Mouse (Mus musculus) intestine, embryonic 16.5 days (tissue): Measurements from ENCODE around the gene Slc13a4. TPM values are rescaled to one million over a fixed set of nuclear protein-coding genes. Genes with fewer than 3 reads are reported as not detected.

Experiments
- ATAC-seq: fragments of 200-750 bp; cut with Nextera tagmentation; 2 replicates; pipeline ENCODE4 v1.8.0; 2017; ENCODE audit warnings: moderate TSS enrichment, moderate library complexity
- H3K27ac ChIP-seq: fragments of 300-500 bp; sonication (generic); 2 replicates; pipeline ENCODE4 v1.5.1; 2014; ENCODE audit warnings: mild to moderate bottlenecking, low read length
- H3K27me3 ChIP-seq: fragments of 300-500 bp; sonication (generic); replicated peaks from 2 replicates; pipeline ENCODE4 v1.6.1; 2014; ENCODE audit warnings: low read length, control low read depth, mixed read lengths; ENCODE audit not compliant: control insufficient read depth, insufficient read depth
- H3K36me3 ChIP-seq: fragments of 300-500 bp; sonication (generic); 2 replicates; pipeline ENCODE4 v1.6.1; 2014; ENCODE audit warnings: low read length, control low read depth; ENCODE audit not compliant: control insufficient read depth, insufficient read depth
- H3K4me1 ChIP-seq: fragments of 300-500 bp; sonication (generic); 2 replicates; pipeline ENCODE4 v1.6.1; 2014; ENCODE audit warnings: low read length, control low read depth, mixed read lengths; ENCODE audit not compliant: control insufficient read depth, insufficient read depth
- H3K4me2 ChIP-seq: fragments of 300-500 bp; sonication (generic); 2 replicates; pipeline ENCODE4 v1.6.1; 2014; ENCODE audit warnings: low read depth, low read length, control low read depth
- H3K4me3 ChIP-seq: fragments of 300-500 bp; sonication (generic); 2 replicates; pipeline ENCODE4 v1.5.1; 2014; ENCODE audit warnings: mild to moderate bottlenecking, low read length
- H3K9ac ChIP-seq: fragments of 300-500 bp; sonication (generic); 2 replicates; pipeline ENCODE4 v1.6.1; 2014; ENCODE audit warnings: low read depth, low read length
- H3K9me3 ChIP-seq: fragments of 300-500 bp; sonication (generic); 2 replicates; pipeline ENCODE4 v1.6.1; 2016; ENCODE audit warnings: low read length, control low read depth; ENCODE audit not compliant: control insufficient read depth
- WGBS: fragments of 180-500 bp; shearing (Covaris S2); extraction: QIAGEN DNeasy Blood & Tissue Kit; methylation state at CpG from one replicate; pipeline ENCODE4 v1.1.7; 2014; 5-methylcytosine and 5-hydroxymethylcytosine counted together
- polyA plus RNA-seq: library from polyadenylated mRNA; unstranded; fragments of >200 nt; fragmentation: Nextera tagmentation; extraction: Ambion mirVana; gene quantifications from 2 replicates; pipeline ENCODE4 v1.2.1, GENCODE M21; 2015

Slc13a4 gene
- 0.27 and 0.43 TPM in 2 replicates for polyA plus RNA-seq

GRCm38 (mm10) chr6:35308037-35308436 is at the start of gene Slc13a4:
Gene Slc13a4 (minus strand): TSS chr6:35308131.
- 44% methylated on average over 7 of the region's 7 CpGs for WGBS
- Histone ChIP-seq H3K27me3 (no peaks in the 10 kb centered on the region), H3K36me3 (no peaks in the 10 kb centered on the region), H3K4me1 (peaks cover under 1% of the 10 kb centered on the region; the same call in 1 of the 2 replicates), H3K9me3 (no peaks in the 10 kb centered on the region), H3K4me2 (no peak within 1 kb of the TSS), H3K27ac (no peak within 1 kb of the TSS), H3K9ac (no peak within 1 kb of the TSS), H3K4me3 (no peak within 1 kb of the TSS)
- no peak for ATAC-seq

DNA sequence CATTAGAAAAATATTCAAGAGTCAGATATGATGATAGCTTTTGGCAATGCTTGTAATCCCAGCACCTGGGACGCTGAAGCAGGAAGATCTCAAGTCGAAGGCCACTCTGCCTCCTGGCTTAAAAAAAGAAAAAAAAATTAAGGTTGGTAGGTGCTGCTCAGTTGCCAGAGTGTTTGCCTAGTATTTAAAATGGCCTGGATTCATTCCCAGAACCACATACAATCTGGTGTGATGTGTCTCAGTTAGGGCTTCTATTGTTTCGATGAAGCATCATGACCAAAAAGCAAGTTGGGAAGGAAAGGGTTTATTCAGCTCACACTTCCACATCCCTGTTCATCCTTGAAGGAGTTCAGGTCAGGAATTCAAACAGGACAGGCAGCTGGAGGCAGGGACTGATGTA is 47.4 kb upstream of the Slc13a4 start:
- no peaks in the 10 kb centered on the region for H3K27me3 ChIP-seq
- WGBS: 92% methylated on average over 3 of the region's 3 CpGs
- no peak for ATAC-seq

DNA sequence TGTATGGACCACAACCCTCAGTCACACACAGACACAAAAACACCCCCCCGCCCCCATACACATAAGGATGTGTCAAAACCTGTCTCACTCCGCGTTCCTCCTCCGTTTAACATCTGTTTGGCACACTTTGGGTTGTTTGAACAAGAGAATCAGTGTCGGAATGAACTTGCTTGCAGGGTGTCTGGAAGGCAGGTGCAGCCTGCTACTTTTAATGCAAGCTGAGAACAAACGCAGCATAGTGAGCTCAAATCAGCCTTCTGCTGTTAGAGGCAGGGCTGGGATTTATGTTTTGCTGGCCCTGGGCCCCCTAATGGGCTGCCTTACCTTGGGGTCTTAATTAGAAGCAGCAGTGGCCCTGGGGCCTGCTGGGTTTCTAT is 46.7 kb upstream of the Slc13a4 start:
- ATAC-seq: no peak
- no peak overlapping the region for H3K4me3 ChIP-seq
- no peak overlapping the region for H3K9ac ChIP-seq
- no peaks in the 10 kb centered on the region for H3K36me3 ChIP-seq
- H3K27me3 ChIP-seq: no peaks in the 10 kb centered on the region
- H3K9me3 ChIP-seq: no peaks in the 10 kb centered on the region
- no peak overlapping the region for H3K27ac ChIP-seq
- no peak overlapping the region for H3K4me2 ChIP-seq
- WGBS: 30% methylated on average over 6 of the region's 6 CpGs
- peaks cover 6% of the 10 kb centered on the region; the same call in 1 of the 2 replicates for H3K4me1 ChIP-seq

More for the DNA sequence above, 47.4 kb upstream of the Slc13a4 start:
- no peaks in the 10 kb centered on the region for H3K9me3 ChIP-seq
- H3K4me2 ChIP-seq: no peak overlapping the region
- no peak overlapping the region for H3K9ac ChIP-seq
- no peaks in the 10 kb centered on the region for H3K36me3 ChIP-seq
- 0 out of 2 replicates have a peak, but pooled peaks cover 3% of the 10 kb centered on the region for H3K4me1 ChIP-seq
- H3K27ac ChIP-seq: no peak overlapping the region
- H3K4me3 ChIP-seq: no peak overlapping the region

DNA sequence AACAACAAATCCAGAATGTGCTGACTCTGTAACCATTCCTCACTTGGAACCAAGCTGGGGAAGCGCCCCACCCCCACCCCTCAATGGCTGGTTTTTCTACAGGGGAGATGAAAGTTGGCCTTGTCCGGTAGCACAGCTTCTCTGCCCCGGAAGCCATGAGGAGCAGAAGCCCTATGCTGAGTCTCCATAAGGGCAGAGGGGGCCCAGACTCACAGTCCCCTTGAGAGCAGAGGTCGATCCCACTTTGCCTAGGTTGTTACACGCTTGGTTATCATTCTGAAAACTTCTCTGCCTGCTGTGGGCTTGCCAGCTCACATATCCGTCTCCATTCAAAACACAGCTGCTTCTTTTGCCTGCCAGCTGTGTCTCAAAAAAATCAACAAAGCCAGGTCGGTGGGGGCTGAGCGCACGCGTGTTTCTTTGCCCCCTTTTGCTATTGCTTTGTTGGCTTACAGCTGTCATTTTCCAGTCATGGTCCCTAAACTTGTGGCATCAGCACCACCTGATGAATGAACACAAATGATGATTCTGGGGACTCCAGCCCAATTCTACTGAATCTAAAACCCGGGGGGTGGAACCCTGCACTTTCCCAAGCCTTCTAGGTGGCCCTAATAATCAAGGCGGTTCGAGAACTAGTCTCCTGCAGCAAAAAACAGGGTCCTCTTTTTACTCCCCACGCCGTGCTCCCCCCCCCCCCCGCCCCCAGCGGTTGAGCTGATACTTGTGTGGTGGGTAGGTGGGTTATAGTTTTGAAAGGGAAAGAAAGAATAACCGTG is 46.1 kb upstream of the Slc13a4 start:
- WGBS: 27% methylated on average over 17 of the region's 18 CpGs
- Histone ChIP-seq H3K27me3 (no peaks in the 10 kb centered on the region), H3K36me3 (no peaks in the 10 kb centered on the region), H3K4me3 (no peak overlapping the region), H3K4me2 (no peak overlapping the region; the same call in 1 of the 2 replicates), H3K4me1 (peaks cover 6% of the 10 kb centered on the region; the same call in 1 of the 2 replicates), H3K27ac (no peak overlapping the region), H3K9me3 (no peaks in the 10 kb centered on the region), H3K9ac (no peak overlapping the region)
- ATAC-seq: no peak

DNA sequence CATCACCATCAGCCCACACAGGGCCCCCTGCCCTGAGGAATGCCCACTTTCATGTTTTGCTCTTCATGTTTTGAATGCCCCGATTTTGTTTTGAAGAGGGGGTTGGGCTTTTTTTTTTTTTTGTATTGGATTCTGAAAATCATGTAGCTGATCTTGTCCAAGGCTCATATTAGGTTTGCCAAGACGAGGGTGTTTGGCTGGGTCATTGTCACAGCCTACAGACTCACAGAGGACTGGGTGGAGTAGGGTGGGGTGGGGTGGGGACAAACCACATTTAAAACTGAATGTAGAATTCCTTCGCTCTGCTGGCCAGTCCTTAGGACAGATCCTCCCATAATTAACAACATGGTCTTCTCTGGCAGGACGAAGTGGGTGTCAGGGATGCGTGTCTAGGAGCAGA is 45.5 kb upstream of the Slc13a4 start:
- no peak overlapping the region for H3K4me2 ChIP-seq
- no peak overlapping the region for H3K4me3 ChIP-seq
- ATAC-seq: no peak
- H3K27me3 ChIP-seq: no peaks in the 10 kb centered on the region
- 71% methylated on average over 5 of the region's 5 CpGs for WGBS
- H3K9ac ChIP-seq: no peak overlapping the region
- H3K36me3 ChIP-seq: no peaks in the 10 kb centered on the region
- H3K9me3 ChIP-seq: no peaks in the 10 kb centered on the region
- H3K27ac ChIP-seq: no peak overlapping the region
- H3K4me1 ChIP-seq: peaks cover 6% of the 10 kb centered on the region; the same call in 1 of the 2 replicates

DNA sequence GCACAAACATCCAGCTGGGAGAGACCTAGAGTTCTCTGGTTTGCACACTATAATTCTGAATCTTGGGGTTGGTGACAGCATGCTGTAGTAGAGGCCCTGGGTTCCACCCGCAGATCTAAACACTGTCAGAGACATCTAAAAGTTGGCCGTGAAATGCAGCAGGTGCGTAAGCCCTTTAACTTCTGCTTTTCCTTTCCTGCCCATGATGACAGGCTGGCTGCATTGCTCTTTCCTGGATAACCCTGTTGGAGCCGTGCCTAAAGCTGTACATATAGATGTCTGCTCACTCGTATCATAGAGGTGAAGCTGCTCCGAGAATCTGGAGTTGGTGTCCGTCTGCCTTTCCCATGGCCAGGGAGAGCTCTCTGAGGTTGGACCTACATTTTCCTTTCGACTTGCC is 44.9 kb upstream of the Slc13a4 start:
- H3K9ac ChIP-seq: no peak overlapping the region
- no peak overlapping the region for H3K4me2 ChIP-seq
- H3K4me3 ChIP-seq: no peak overlapping the region
- no peaks in the 10 kb centered on the region for H3K9me3 ChIP-seq
- H3K36me3 ChIP-seq: no peaks in the 10 kb centered on the region
- ATAC-seq: no peak
- H3K4me1 ChIP-seq: peaks cover 6% of the 10 kb centered on the region; the same call in 1 of the 2 replicates
- WGBS: 70% methylated on average over 8 of the region's 8 CpGs
- H3K27ac ChIP-seq: no peak overlapping the region
- H3K27me3 ChIP-seq: no peaks in the 10 kb centered on the region

DNA sequence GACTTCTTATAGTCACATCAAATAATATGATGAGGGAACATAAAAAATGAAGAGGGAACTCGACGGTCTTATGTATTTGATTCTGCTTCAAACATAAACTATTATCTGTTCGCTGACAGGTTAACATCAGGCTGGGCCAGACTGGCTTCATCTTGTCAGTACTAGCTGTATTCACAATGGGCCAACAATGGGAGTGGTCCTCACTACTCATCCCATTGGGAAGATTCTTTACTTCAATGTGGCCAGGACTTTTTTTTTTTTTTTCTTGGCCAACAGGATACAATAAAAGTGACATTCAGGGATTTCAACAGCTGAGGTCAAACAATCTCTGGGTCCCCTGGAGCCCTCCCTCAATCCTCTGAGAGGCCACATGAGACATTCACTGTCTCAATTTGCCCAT is 43.9 kb upstream of the Slc13a4 start:
- H3K4me2 ChIP-seq: no peak overlapping the region
- no peak for ATAC-seq
- H3K27ac ChIP-seq: no peak overlapping the region
- no peak overlapping the region for H3K4me3 ChIP-seq
- H3K9ac ChIP-seq: no peak overlapping the region
- 89% methylated on average over 3 of the region's 3 CpGs for WGBS
- no peaks in the 10 kb centered on the region for H3K36me3 ChIP-seq
- H3K27me3 ChIP-seq: no peaks in the 10 kb centered on the region
- no peaks in the 10 kb centered on the region for H3K9me3 ChIP-seq
- H3K4me1 ChIP-seq: peaks cover 6% of the 10 kb centered on the region; the same call in 1 of the 2 replicates

DNA sequence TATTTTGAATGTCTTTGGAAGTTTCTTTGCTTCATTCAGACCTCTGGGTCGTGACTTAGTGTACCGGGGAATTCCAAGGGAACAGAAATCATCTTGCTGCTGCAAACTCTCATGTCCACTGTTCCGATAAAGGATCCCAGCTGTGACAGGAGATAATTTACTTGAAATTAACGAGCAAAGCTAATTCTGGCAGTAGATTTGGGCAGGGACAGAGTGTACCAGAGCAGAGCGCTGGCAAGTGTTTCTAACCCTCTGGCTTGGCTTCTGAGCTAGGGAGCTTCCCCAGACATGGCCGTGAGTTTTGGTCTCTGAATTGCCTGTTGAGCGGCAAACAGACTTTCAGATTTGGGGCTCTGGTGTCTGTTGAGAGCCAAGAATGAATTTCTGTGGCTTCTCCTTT is 41.9 kb upstream of the Slc13a4 start:
- Histone ChIP-seq H3K9me3 (no peaks in the 10 kb centered on the region), H3K4me3 (no peak overlapping the region), H3K4me2 (no peak overlapping the region), H3K4me1 (peaks cover 6% of the 10 kb centered on the region; the same call in 1 of the 2 replicates), H3K9ac (no peak overlapping the region), H3K27me3 (no peaks in the 10 kb centered on the region), H3K36me3 (no peaks in the 10 kb centered on the region), H3K27ac (no peak overlapping the region)
- WGBS: 60% methylated on average over 7 of the region's 7 CpGs
- ATAC-seq: no peak

- Histone ChIP-seq H3K27me3 (no peaks in the 10 kb centered on the region), H3K9me3 (no peaks in the 10 kb centered on the region), H3K4me2 (no peak overlapping the region), H3K4me3 (no peak overlapping the region), H3K27ac (no peak overlapping the region), H3K36me3 (no peaks in the 10 kb centered on the region), H3K9ac (no peak overlapping the region), H3K4me1 (no peaks in the 10 kb centered on the region)
- no peak for ATAC-seq
- 39% methylated on average over 3 of the region's 3 CpGs for WGBS
Observed at GRCm38 (mm10) chr6:35338640-35339039, 30.7 kb upstream of the Slc13a4 start.
